Mouse (Mus musculus) thymus, adult 2 months (tissue): ENCODE measurements around the gene St6galnac3. TPM values are rescaled to one million over a fixed set of nuclear protein-coding genes. Genes with fewer than 3 reads are reported as not detected.

Experiments used
- DNase-seq: peaks from one replicate; pipeline ENCODE4 v3.0.0; 2021
- H3K27ac ChIP-seq: fragments of 200-500 bp; 2 replicates; pipeline ENCODE4 v1.5.1; 2012; ENCODE audit warnings: low read length, control low read depth; ENCODE audit not compliant: control insufficient read depth, insufficient read depth
- H3K27me3 ChIP-seq: fragments of 200-500 bp; 2 replicates; pipeline ENCODE4 v1.6.1; 2012; ENCODE audit warnings: mild to moderate bottlenecking, low read length, moderate library complexity, mixed read lengths; ENCODE audit not compliant: control insufficient read depth, insufficient read depth
- H3K36me3 ChIP-seq: fragments of 200-500 bp; 2 replicates; pipeline ENCODE4 v1.6.1; 2012; ENCODE audit warnings: mild to moderate bottlenecking, low read length, moderate library complexity; ENCODE audit not compliant: control insufficient read depth, insufficient read depth
- H3K4me1 ChIP-seq: fragments of 200-500 bp; replicated peaks from 2 replicates; pipeline ENCODE4 v1.6.1; 2012; ENCODE audit warnings: low read length; ENCODE audit not compliant: control insufficient read depth, insufficient read depth
- H3K4me3 ChIP-seq: fragments of 200-500 bp; 2 replicates; pipeline ENCODE4 v1.5.1; 2012; ENCODE audit warnings: mild to moderate bottlenecking, low read length, control low read depth, moderate library complexity; ENCODE audit not compliant: control insufficient read depth, insufficient read depth
- CTCF ChIP-seq: fragments of 200-500 bp; IDR thresholded peaks from 2 replicates; pipeline ENCODE4 v1.5.1; 2012; ENCODE audit warnings: mild to moderate bottlenecking, control low read depth, low read length, moderate library complexity, borderline replicate concordance; ENCODE audit not compliant: control insufficient read depth, poor library complexity, insufficient read depth; ENCODE audit errors: extremely low read depth
- POLR2A ChIP-seq: fragments of 200-500 bp; IDR thresholded peaks from 2 replicates; pipeline ENCODE4 v1.6.1; 2012; ENCODE audit warnings: mild to moderate bottlenecking, low read length, control low read depth, moderate library complexity; ENCODE audit not compliant: control insufficient read depth, poor library complexity, insufficient read depth; ENCODE audit errors: extremely low read depth
- WGBS: fragments of 180-500 bp; shearing (Covaris S2); methylation state at CpG from one replicate; pipeline ENCODE4 v1.1.7; 2018; 5-methylcytosine and 5-hydroxymethylcytosine counted together
- polyA plus RNA-seq: library from polyadenylated mRNA; depleted of rRNA; stranded (reverse); fragments of >200 nt; gene quantifications from 2 replicates; pipeline ENCODE4 v1.2.3, GENCODE M21; 2012

St6galnac3 gene
- polyA plus RNA-seq, 1 experiment = 1.3 TPM

DNA sequence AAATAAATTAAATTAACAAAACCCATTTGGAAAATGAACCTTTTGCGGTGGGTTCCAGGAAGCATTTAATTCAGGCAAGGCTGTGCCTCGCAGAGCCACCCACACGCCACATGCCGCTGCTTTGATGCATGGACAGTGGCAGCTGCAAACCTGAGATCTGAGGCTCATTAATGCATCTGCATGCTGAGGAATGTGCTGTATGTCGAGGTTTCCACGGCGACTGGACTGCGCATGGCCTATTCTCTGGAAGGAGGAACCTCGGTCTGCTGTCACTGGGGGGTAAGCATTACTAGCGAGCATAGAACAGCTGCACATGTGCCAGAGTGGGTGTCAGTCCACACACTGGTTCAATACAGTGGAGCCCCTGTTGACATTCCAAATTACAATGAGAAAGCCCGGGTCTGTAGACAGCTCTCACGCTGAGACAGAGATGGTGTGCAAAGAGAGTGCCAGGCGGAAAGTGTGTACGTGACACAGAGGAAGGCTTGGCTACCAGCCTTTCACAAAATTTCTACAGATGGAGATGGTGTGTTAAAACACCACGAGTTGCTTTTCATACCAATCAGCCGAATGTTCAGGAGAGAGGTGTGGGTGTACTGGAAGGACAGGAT is 447.5 kb downstream of the St6galnac3 start:
- Histone ChIP-seq H3K4me1 (0 out of 2 replicates have a peak, but pooled peaks cover 2% of the 10 kb centered on the region), H3K4me3 (no peak overlapping the region), H3K36me3 (no peaks in the 10 kb centered on the region), H3K27me3 (no peaks in the 10 kb centered on the region), H3K27ac (no peak overlapping the region)
- TF ChIP-seq CTCF (no peak), POLR2A (no peak)
- no peak for DNase-seq
- WGBS = 86% methylated on average over 16 of the region's 16 CpGs

DNA sequence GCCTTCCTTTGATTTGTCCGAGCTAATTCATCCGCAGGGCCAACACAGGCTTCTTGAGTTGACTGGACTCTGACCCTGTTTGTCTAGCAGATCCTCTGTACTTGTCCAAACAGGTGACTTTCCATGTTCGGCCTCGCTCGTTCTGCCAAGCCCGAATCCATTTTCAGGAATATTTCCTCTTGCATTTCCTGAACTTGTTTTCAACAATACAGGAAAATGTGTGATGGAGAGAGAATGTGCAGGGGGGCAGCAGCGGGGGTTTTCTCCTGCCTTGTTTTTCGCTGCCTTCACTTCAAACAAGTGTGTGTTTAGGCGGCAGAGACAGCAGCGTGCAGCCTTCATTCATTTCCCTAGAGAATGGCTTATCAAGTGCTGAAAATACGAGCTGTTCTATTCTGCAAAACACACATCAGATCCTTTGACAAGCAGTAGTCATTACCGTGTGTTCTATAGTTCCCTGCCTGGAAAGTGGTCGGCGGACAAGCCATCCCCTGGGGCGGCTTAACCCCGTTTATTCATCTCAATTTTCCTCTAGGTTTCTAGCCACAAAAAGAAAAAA is 448.1 kb downstream of the St6galnac3 start:
- H3K4me3 ChIP-seq = no peak overlapping the region
- DNase-seq = no peak
- H3K36me3 ChIP-seq = no peaks in the 10 kb centered on the region
- no peak for TF ChIP-seq POLR2A
- no peak for TF ChIP-seq CTCF
- H3K4me1 ChIP-seq = 0 out of 2 replicates have a peak, but pooled peaks cover 2% of the 10 kb centered on the region
- H3K27ac ChIP-seq = no peak overlapping the region
- H3K27me3 ChIP-seq = no peaks in the 10 kb centered on the region
- 91% methylated on average over 16 of the region's 16 CpGs for WGBS

DNA sequence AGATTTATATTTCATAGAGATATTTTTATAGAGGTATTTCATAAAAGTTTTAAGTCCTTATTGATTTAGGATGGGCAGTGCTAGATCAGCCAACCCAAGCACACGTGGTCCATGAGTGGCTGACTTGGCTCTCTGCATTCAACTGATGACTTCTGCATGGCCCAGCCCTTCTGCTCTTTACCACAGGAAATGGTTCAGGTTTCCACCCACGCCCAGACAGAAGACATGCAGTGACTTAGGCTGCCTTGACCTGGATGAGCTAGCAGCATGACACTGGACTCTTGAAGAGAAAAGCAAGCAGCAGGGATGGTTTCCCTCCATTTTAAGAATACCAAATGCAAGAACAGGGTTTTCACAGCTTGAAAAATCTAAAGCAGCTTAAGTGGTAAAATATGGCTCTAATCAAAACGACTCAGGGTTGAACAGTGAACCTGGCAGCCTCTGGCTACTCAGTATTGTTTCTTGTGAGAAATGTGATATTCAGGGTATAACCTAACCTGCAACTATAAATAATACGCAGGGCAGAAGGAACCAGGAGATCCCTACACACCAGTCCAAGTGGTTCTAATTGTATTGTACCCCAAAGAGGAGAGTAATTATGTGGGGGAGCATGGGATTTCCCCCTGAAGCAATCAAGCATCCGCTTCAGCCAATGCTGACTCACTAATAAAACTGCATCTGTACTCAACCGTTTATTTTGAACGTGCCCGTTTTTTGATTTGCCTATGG is 448.7 kb downstream of the St6galnac3 start:
- Histone ChIP-seq H3K4me3 (no peak overlapping the region), H3K36me3 (no peaks in the 10 kb centered on the region), H3K27me3 (no peaks in the 10 kb centered on the region), H3K27ac (no peak overlapping the region), H3K4me1 (0 out of 2 replicates have a peak, but pooled peaks cover 2% of the 10 kb centered on the region)
- TF ChIP-seq POLR2A = no peak
- no peak for TF ChIP-seq CTCF
- DNase-seq = no peak
- WGBS = 68% methylated on average over 8 of the region's 8 CpGs

DNA sequence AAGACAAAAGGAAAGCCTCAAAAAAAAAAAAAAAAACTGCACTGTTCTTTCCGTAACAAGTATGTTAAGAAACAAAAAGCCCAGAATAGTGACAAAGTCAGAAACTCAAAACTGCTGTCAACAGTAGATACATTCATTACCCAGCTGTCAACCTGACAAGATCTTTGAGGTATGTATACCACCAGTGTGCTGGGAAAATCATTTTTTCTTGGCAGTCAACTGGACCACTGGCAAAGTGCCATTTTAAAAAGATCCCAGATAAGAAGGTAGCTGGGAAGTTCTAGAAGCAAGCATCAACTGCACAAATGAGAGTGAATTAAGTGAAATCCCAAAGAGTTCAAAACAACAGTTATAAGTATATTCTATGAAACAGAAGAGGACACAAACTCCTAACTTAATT is 452.7 kb downstream of the St6galnac3 start:
- H3K36me3 ChIP-seq = no peaks in the 10 kb centered on the region
- 86% methylated on average over 1 of the region's 1 CpGs for WGBS
- no peak for DNase-seq
- no peak overlapping the region for H3K4me3 ChIP-seq
- 0 out of 2 replicates have a peak, but pooled peaks cover under 1% of the 10 kb centered on the region for H3K4me1 ChIP-seq
- no peaks in the 10 kb centered on the region for H3K27me3 ChIP-seq
- no peak overlapping the region for H3K27ac ChIP-seq
- no peak for TF ChIP-seq CTCF

DNA sequence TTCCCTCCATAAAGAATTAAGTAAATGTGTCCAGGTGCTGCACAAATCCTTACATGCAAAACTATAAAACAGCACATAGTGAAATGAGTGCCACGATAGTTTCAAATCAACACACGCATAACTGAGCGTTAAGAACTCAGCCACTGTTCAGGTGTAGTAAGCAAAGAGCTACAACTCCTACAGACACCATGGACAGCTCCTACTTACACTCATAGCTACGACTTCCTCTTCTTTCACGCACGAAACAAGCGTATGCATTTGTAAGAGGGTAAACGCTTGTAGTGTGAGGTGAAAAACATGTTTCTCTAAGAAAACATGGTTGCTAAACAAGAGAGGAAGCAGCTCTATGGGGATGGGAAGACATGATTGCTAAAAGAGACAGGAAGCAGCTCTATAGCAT is 457.6 kb downstream of the St6galnac3 start:
- TF ChIP-seq CTCF (no peak), POLR2A (no peak)
- Histone ChIP-seq H3K27me3 (no peaks in the 10 kb centered on the region), H3K27ac (no peak overlapping the region), H3K4me1 (no peaks in the 10 kb centered on the region), H3K36me3 (no peaks in the 10 kb centered on the region), H3K4me3 (no peak overlapping the region)
- WGBS = 32% methylated on average over 8 of the region's 8 CpGs
- no peak for DNase-seq

DNA sequence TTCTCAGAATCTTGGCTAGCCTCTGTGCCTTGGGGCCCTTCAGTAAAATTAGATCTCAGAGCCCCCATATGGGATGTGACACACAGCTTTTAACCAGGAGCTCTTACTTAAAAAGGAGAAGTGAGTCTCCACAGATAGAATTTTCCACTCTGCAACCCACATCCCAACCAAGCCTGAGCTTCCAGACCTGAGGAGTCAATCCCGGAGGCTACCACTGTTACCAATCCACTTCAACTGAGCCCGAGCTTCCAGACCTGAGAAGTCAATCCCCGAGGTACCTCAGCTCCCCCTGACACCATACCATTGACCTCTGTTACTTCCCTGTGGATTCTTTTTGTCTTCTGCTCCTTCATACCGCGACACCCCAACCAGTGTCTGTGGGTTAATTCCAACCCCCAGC is 463.0 kb downstream of the St6galnac3 start:
- no peak for DNase-seq
- no peaks in the 10 kb centered on the region for H3K36me3 ChIP-seq
- no peak overlapping the region for H3K4me3 ChIP-seq
- TF ChIP-seq CTCF = no peak
- no peak for TF ChIP-seq POLR2A
- H3K27ac ChIP-seq = no peak overlapping the region
- WGBS = 91% methylated on average over 5 of the region's 5 CpGs
- no peaks in the 10 kb centered on the region for H3K27me3 ChIP-seq
- H3K4me1 ChIP-seq = peaks cover 2% of the 10 kb centered on the region
